Mouse (Mus musculus) adrenal gland, postnatal 10 days (tissue): ENCODE data around the gene Tlnrd1. TPM values are rescaled to one million over a fixed set of nuclear protein-coding genes. Genes with fewer than 3 reads are reported as not detected.
A peak's percentile ranks its signal among the peaks of the same experiment; 100 is the strongest.
"Not testable (repeated sequence)": the region's sequence is repeated elsewhere in the genome, so short reads cannot be mapped to it uniquely, and the experiment has no call there.

Source experiments
- DNase-seq: peaks from one replicate; pipeline ENCODE4 v3.0.0; 2021; ENCODE audit warnings: mixed read lengths
- long read RNA-seq, 2 experiments: library from polyadenylated mRNA; stranded (forward); transcript quantifications; one replicate each; pipeline ENCODE4 v2.0.0; 2021
- total RNA-seq, 2 experiments: library from RNA; stranded (reverse); gene quantifications; 2 replicates each; pipeline ENCODE4 v1.2.3; 2021

The Tlnrd1 gene
- 10 to 100 TPM; 19.4 to 21.3 TPM for total RNA-seq
- long read RNA-seq, experiment 1, full-length matches to known transcripts: 57 of 57 reads
- long read RNA-seq, experiment 1, partial matches to known transcripts: 0 of 57 reads
- long read RNA-seq, experiment 1, other reads (novel, unspliced or antisense): 0 of 57 reads
- long read RNA-seq, experiment 2, full-length matches to known transcripts: 24 of 24 reads
- long read RNA-seq, experiment 2, partial matches to known transcripts: 0 of 24 reads
- long read RNA-seq, experiment 2, other reads (novel, unspliced or antisense): 0 of 24 reads

- DNase-seq: peak; percentile 91
Observed at GRCm38 (mm10) chr7:83884021-83884658, at the start of gene Tlnrd1, which contains the start of gene Mesd. TSS of gene Tlnrd1 (minus strand) at chr7:83884305. TSS of gene Mesd (plus strand) at chr7:83884466.

GRCm38 (mm10) chr7:83921637-83922036, 37.5 kb upstream of the Tlnrd1 start:
- DNase-seq: no peak

GRCm38 (mm10) chr7:83920241-83920640, 36.1 kb upstream of the Tlnrd1 start:
- DNase-seq: no peak

- DNase-seq: peak; percentile 93
Observed at GRCm38 (mm10) chr7:83914566-83914965, 30.5 kb upstream of the Tlnrd1 start.

GRCm38 (mm10) chr7:83913995-83914394, 29.9 kb upstream of the Tlnrd1 start:
- DNase-seq: no peak

GRCm38 (mm10) chr7:83913405-83913932, 29.4 kb upstream of the Tlnrd1 start:
- no peak for DNase-seq

- DNase-seq: no peak
Observed at GRCm38 (mm10) chr7:83911909-83912308, 27.8 kb upstream of the Tlnrd1 start.

GRCm38 (mm10) chr7:83904831-83905230, 20.7 kb upstream of the Tlnrd1 start:
- no peak for DNase-seq

GRCm38 (mm10) chr7:83902296-83903145, 18.4 kb upstream of the Tlnrd1 start:
- DNase-seq: no peak

- DNase-seq: no peak
Observed at GRCm38 (mm10) chr7:83901425-83901824, 17.3 kb upstream of the Tlnrd1 start.

- DNase-seq: no peak
Observed at GRCm38 (mm10) chr7:83900519-83900918, 16.4 kb upstream of the Tlnrd1 start.

GRCm38 (mm10) chr7:83898267-83898666, 14.2 kb upstream of the Tlnrd1 start:
- no peak for DNase-seq

GRCm38 (mm10) chr7:83896077-83896740, 12.1 kb upstream of the Tlnrd1 start:
- DNase-seq: no peak

- DNase-seq: no peak
Observed at GRCm38 (mm10) chr7:83894348-83894747, 10.2 kb upstream of the Tlnrd1 start.

GRCm38 (mm10) chr7:83892333-83892669, 8.2 kb upstream of the Tlnrd1 start:
- DNase-seq: no peak

- DNase-seq: peak; percentile 100
Observed at GRCm38 (mm10) chr7:83891433-83892332, 7.6 kb upstream of the Tlnrd1 start.

GRCm38 (mm10) chr7:83889946-83890345, 5.8 kb upstream of the Tlnrd1 start:
- DNase-seq: not testable (repeated sequence)

GRCm38 (mm10) chr7:83889383-83889782, 5.3 kb upstream of the Tlnrd1 start:
- peak; percentile 78 for DNase-seq

GRCm38 (mm10) chr7:83886366-83887129, 2.4 kb upstream of the Tlnrd1 start:
- no peak for DNase-seq

- DNase-seq: no peak
Observed at GRCm38 (mm10) chr7:83885835-83886234, 1.7 kb upstream of the Tlnrd1 start.
